Comparison of ENCODE assay signal across 33 mouse cellular contexts in genomic region chr14:92829171-92829570, GRCm38 (mm10).
A peak's percentile ranks its signal among the peaks of the same experiment; 100 is the strongest.
DNase-seq lines count a peak whose midpoint lies in the region; ATAC-seq lines count a peak whose summit lies in the region.
"Had no signal": no experiment of that assay in that cellular context is flagged by ENCODE, and none has a peak within 500 bp of the region (broad histone marks: within the 10 kb centered on the region; RNA-seq: fewer than 3 reads in every experiment).

No protein-coding gene starts in this region.

- no peak overlapping the region for H3K9ac ChIP-seq in forebrain, embryonic 13.5 days
- no peak overlapping the region for H3K9ac ChIP-seq in forebrain, embryonic 15.5 days (replicated peaks)
- no peak overlapping the region for H3K9ac ChIP-seq in embryonic facial prominence, embryonic 13.5 days
- H3K9ac ChIP-seq: embryonic facial prominence, embryonic 12.5 days; heart, embryonic 12.5 days; hindbrain, embryonic 13.5 days; liver, embryonic 15.5 days; lung, embryonic 15.5 days; midbrain, embryonic 12.5 days; neural tube, embryonic 13.5 days; stomach, embryonic 15.5 days had no signal

- peak; percentile 2 for DNase-seq in embryo, embryonic 10.5 days (ENCODE audit: low spot score)
- DNase-seq in embryo, embryonic 10 days (ENCODE audit: low spot score) = no peak
- DNase-seq in retina, embryonic 14.5 days (ENCODE audit: low spot score) = peak; percentile 55
- no peak for DNase-seq in heart, adult 8-10 months (ENCODE audit: low spot score)
- no peak for DNase-seq in layer of hippocampus, adult 11-12 months (ENCODE audit: low spot score)
- DNase-seq: adrenal gland, postnatal 10 days; cerebellum, adult 2 months; cerebellum, postnatal 14 days; gastrocnemius, adult 2 months; gastrocnemius, postnatal 36 days; heart, adult 18-20 months; heart, postnatal 4 days; kidney, adult 8-10 months; layer of hippocampus, adult 9-11 months; right cerebral cortex, postnatal 14 days; thymus, postnatal 14 days had no signal

- H3K9me3 ChIP-seq in forebrain, embryonic 13.5 days (replicated peaks) = no peaks in the 10 kb centered on the region
- no peaks in the 10 kb centered on the region for H3K9me3 ChIP-seq in forebrain, embryonic 15.5 days
- no peaks in the 10 kb centered on the region for H3K9me3 ChIP-seq in embryonic facial prominence, embryonic 13.5 days
- H3K9me3 ChIP-seq: embryonic facial prominence, embryonic 12.5 days; heart, embryonic 12.5 days; hindbrain, embryonic 13.5 days; liver, embryonic 15.5 days; lung, embryonic 15.5 days; midbrain, embryonic 12.5 days; neural tube, embryonic 13.5 days; stomach, embryonic 15.5 days had no signal

- no peaks in the 10 kb centered on the region for H3K27me3 ChIP-seq in forebrain, embryonic 13.5 days
- no peaks in the 10 kb centered on the region for H3K27me3 ChIP-seq in forebrain, embryonic 15.5 days
- H3K27me3 ChIP-seq in embryonic facial prominence, embryonic 13.5 days = no peaks in the 10 kb centered on the region
- H3K27me3 ChIP-seq: CH12.LX; embryonic facial prominence, embryonic 12.5 days; heart, embryonic 12.5 days; hindbrain, embryonic 13.5 days; liver, embryonic 15.5 days; lung, embryonic 15.5 days; midbrain, embryonic 12.5 days; neural tube, embryonic 13.5 days; stomach, embryonic 15.5 days had no signal

- WGBS in forebrain, embryonic 13.5 days = 23% methylated on average over 4 of the region's 4 CpGs
- 21% methylated on average over 4 of the region's 4 CpGs for WGBS in forebrain, embryonic 15.5 days
- 11% methylated on average over 4 of the region's 4 CpGs for WGBS in embryonic facial prominence, embryonic 13.5 days

- H3K36me3 ChIP-seq in forebrain, embryonic 13.5 days (ENCODE audit: poor library complexity, severe bottlenecking) = no peaks in the 10 kb centered on the region
- no peaks in the 10 kb centered on the region for H3K36me3 ChIP-seq in forebrain, embryonic 15.5 days
- no peaks in the 10 kb centered on the region for H3K36me3 ChIP-seq in embryonic facial prominence, embryonic 13.5 days
- H3K36me3 ChIP-seq: embryonic facial prominence, embryonic 12.5 days; heart, embryonic 12.5 days; hindbrain, embryonic 13.5 days; liver, embryonic 15.5 days; lung, embryonic 15.5 days; midbrain, embryonic 12.5 days; neural tube, embryonic 13.5 days; stomach, embryonic 15.5 days had no signal

- H3K4me2 ChIP-seq in forebrain, embryonic 13.5 days = no peak overlapping the region
- H3K4me2 ChIP-seq in forebrain, embryonic 15.5 days (replicated peaks) = no peak overlapping the region
- 0 out of 2 replicates have a peak overlapping the region, but pooled peaks have one; percentile 1 for H3K4me2 ChIP-seq in embryonic facial prominence, embryonic 13.5 days
- H3K4me2 ChIP-seq: embryonic facial prominence, embryonic 12.5 days; heart, embryonic 12.5 days; hindbrain, embryonic 13.5 days; liver, embryonic 15.5 days; lung, embryonic 15.5 days; midbrain, embryonic 12.5 days; neural tube, embryonic 13.5 days; stomach, embryonic 15.5 days had no signal

- H3K27ac ChIP-seq in forebrain, embryonic 13.5 days = no peak overlapping the region
- no peak overlapping the region for H3K27ac ChIP-seq in forebrain, embryonic 15.5 days (replicated peaks)
- H3K27ac ChIP-seq in embryonic facial prominence, embryonic 13.5 days = no peak overlapping the region
- H3K27ac ChIP-seq: embryonic facial prominence, embryonic 12.5 days; gastrocnemius, adult 2 months; hindbrain, embryonic 13.5 days; kidney, postnatal 0 days; liver, embryonic 15.5 days; lung, embryonic 15.5 days; midbrain, embryonic 12.5 days; neural tube, embryonic 13.5 days; stomach, embryonic 15.5 days had no signal

- H3K4me1 ChIP-seq in forebrain, embryonic 13.5 days = 0 out of 2 replicates have a peak, but pooled peaks cover 4% of the 10 kb centered on the region
- H3K4me1 ChIP-seq in forebrain, embryonic 15.5 days = no peaks in the 10 kb centered on the region
- no peaks in the 10 kb centered on the region for H3K4me1 ChIP-seq in embryonic facial prominence, embryonic 13.5 days
- H3K4me1 ChIP-seq: embryonic facial prominence, embryonic 12.5 days; heart, embryonic 12.5 days; hindbrain, embryonic 13.5 days; liver, embryonic 15.5 days; lung, embryonic 15.5 days; midbrain, embryonic 12.5 days; stomach, embryonic 15.5 days had no signal

- H3K4me3 ChIP-seq in forebrain, embryonic 13.5 days = no peak overlapping the region
- H3K4me3 ChIP-seq in forebrain, embryonic 15.5 days = no peak overlapping the region
- H3K4me3 ChIP-seq in embryonic facial prominence, embryonic 13.5 days = no peak overlapping the region
- H3K4me3 ChIP-seq: embryonic facial prominence, embryonic 12.5 days; erythroblast, embryonic 14.5 days; gastrocnemius, adult 2 months; heart, embryonic 12.5 days; hindbrain, embryonic 13.5 days; liver, embryonic 15.5 days; lung, embryonic 15.5 days; midbrain, embryonic 12.5 days; myocyte; neural tube, embryonic 13.5 days; stomach, embryonic 15.5 days had no signal

- ATAC-seq in forebrain, embryonic 13.5 days = peak; percentile 19; the same call in 1 of the 2 replicates
- ATAC-seq in forebrain, embryonic 15.5 days (replicated peaks) = no peak
- ATAC-seq in embryonic facial prominence, embryonic 13.5 days (ENCODE audit: insufficient number of reproducible peaks, insufficient read depth, low FRiP score, low TSS enrichment, low read depth) = no peak
- ATAC-seq: intestine, embryonic 16.5 days; Patski had no signal

Comparison
In these comparisons a context has a peak if more than half of its experiments do, and no peak if none do; other contexts are left out.
1. DNase-seq: peak in embryo, embryonic 10.5 days (single experiment) and retina, embryonic 14.5 days (single experiment); none in embryo, embryonic 10 days (single experiment), heart, adult 8-10 months (single experiment) and layer of hippocampus, adult 11-12 months (single experiment).